Mouse (Mus musculus) left cerebral cortex, adult 9 months (tissue): ENCODE data around the gene Dennd2c.
"Not testable (repeated sequence)": the region's sequence is repeated elsewhere in the genome, so short reads cannot be mapped to it uniquely, and the experiment has no call there.

Source experiments
- DNase-seq, 2 experiments: peaks; one replicate each; pipeline ENCODE4 v3.0.0; 2022; ENCODE audit warnings: low spot score in 2 of 2

Dennd2c gene

DNA sequence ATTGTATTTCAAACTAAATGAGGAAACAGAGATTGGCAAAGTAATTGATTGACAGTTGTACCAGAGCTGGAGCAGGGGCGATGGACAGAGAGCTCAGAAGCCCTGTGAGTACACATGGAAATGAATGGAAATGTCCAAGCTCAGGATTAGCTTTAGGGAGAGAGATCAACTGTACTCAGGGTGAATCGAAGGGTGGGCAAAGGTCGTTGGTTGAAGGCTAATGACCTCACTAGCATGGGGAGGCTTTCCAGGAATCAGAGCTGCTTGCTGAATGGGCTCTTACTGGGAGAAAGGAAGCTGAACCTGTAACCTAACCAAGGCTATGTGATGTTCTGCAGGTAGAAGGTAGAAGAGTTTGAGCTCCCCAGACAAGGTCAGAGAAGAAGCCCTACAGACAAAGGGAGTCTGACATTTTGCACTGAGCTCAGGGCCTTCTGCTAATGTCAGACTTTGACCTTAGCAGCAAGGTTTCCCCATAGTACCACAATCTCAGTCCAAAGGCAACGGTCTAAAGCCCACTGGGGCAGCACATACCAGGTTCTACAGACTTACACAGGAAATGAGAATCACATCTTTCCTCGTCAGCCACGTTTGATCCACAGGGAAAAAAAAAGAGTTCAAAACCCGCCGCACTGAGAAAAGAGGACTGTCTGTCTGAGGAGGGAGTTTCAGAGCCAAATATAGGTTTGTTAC, 112.3 kb downstream of the Dennd2c start:
- DNase-seq: no peak

DNA sequence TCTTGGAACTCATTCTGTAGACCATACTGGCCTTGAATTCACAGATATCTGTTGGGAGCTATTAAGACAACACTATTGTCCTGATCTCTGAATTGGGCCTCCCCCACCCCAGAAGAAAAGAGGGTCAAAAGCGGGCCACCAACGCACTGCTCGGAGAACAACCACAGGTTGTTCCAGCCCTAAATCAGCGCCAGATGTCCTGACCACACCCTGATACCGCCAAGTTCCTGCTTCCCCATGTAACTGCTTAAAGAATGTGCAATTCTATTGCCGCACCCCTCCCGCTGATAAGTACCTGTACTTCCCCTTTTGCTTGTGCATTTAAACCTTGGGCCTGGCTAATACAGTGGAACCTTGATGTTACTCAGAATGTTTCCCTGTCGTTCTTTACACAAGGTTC, 113.0 kb downstream of the Dennd2c start:
- not testable (repeated sequence) for DNase-seq
